Comparison of ENCODE assay signal across 10 mouse cellular contexts in genomic region chr3:95277149-95277551, GRCm38 (mm10). TPM values are rescaled to one million over a fixed set of nuclear protein-coding genes. Genes with fewer than 3 reads are reported as not detected.
DNase-seq lines count a peak whose midpoint lies in the region; ATAC-seq and TF ChIP-seq lines count a peak whose summit lies in the region.
"Had no signal": no experiment of that assay in that cellular context is flagged by ENCODE, and none has a peak within 500 bp of the region (broad histone marks: within the 10 kb centered on the region; RNA-seq: fewer than 3 reads in every experiment).

No protein-coding gene starts in this region.

- DNase-seq in cerebellum, postnatal 36 days = peak; percentile 31 to 39
- no peak for DNase-seq in cerebellum, adult 18-20 months
- DNase-seq in liver, adult 2 months (ENCODE audit: extremely low read depth, low read depth, low spot score) = peak; percentile 83
- no peak for DNase-seq in liver
- DNase-seq in liver, embryonic 11.5 days (ENCODE audit: low spot score) = no peak
- DNase-seq in stomach, postnatal 0 days (ENCODE audit: low spot score) = no peak
- no peak for DNase-seq in B cell, adult 2 months
- no peak for DNase-seq in gastrocnemius, postnatal 10 days

- H3K9ac ChIP-seq in liver, adult 2 months (ENCODE audit: low read depth, low read length) = no peak overlapping the region
- no peak overlapping the region for H3K9ac ChIP-seq in liver, embryonic 11.5 days (ENCODE audit: low read depth, low read length)
- no peak overlapping the region for H3K9ac ChIP-seq in stomach, postnatal 0 days (ENCODE audit: low read length)
- H3K9ac ChIP-seq: midbrain, embryonic 15.5 days had no signal

- no peak overlapping the region for H3K4me2 ChIP-seq in liver, embryonic 11.5 days
- H3K4me2 ChIP-seq in stomach, postnatal 0 days (replicated peaks; ENCODE audit: low read depth) = no peak overlapping the region
- H3K4me2 ChIP-seq: midbrain, embryonic 15.5 days had no signal

- H3K27ac ChIP-seq in liver, adult 2 months (replicated peaks; ENCODE audit: insufficient read depth, low read depth, low read length) = peak overlapping the region; percentile 64
- H3K27ac ChIP-seq in liver, embryonic 11.5 days (ENCODE audit: low read depth, low read length) = peak overlapping the region; percentile 38; the same call in 1 of the 2 replicates
- peak overlapping the region; percentile 5; the same call in 1 of the 2 replicates for H3K27ac ChIP-seq in stomach, postnatal 0 days (replicated peaks)
- H3K27ac ChIP-seq: midbrain, embryonic 15.5 days had no signal

- no peak for TF ChIP-seq CTCF in liver, adult 2 months (IDR thresholded peaks at IDR 0.05; ENCODE audit: low read depth, low read length)
- no peak for TF ChIP-seq CTCF in stomach, postnatal 0 days (IDR thresholded peaks at IDR 0.05; ENCODE audit: low read depth)

- no peak for TF ChIP-seq EP300 in stomach, postnatal 0 days (optimal IDR thresholded peaks at IDR 0.05)

- no peaks in the 10 kb centered on the region for H3K36me3 ChIP-seq in liver, adult 2 months (ENCODE audit: control insufficient read depth, insufficient read depth, low read length)
- H3K36me3 ChIP-seq in liver, embryonic 11.5 days (ENCODE audit: control insufficient read depth, insufficient read depth, low read length) = 0 out of 2 replicates have a peak, but pooled peaks cover 2% of the 10 kb centered on the region
- no peaks in the 10 kb centered on the region for H3K36me3 ChIP-seq in stomach, postnatal 0 days (ENCODE audit: control insufficient read depth, insufficient read depth, low read length)
- H3K36me3 ChIP-seq: midbrain, embryonic 15.5 days had no signal

- peaks cover 17% of the 10 kb centered on the region for H3K4me1 ChIP-seq in liver, adult 2 months (ENCODE audit: control insufficient read depth, insufficient read depth, low read length)
- H3K4me1 ChIP-seq in liver, embryonic 11.5 days (replicated peaks; ENCODE audit: control insufficient read depth, insufficient read depth, low read length) = peaks cover 29% of the 10 kb centered on the region
- H3K4me1 ChIP-seq in stomach, postnatal 0 days (replicated peaks; ENCODE audit: control insufficient read depth, insufficient read depth) = peaks cover 6% of the 10 kb centered on the region; the same call in 1 of the 2 replicates

- no peaks in the 10 kb centered on the region for H3K27me3 ChIP-seq in liver, adult 2 months (ENCODE audit: control insufficient read depth, insufficient read depth, low read length)
- H3K27me3 ChIP-seq in liver, embryonic 11.5 days (replicated peaks; ENCODE audit: control insufficient read depth, insufficient read depth, low read length) = no peaks in the 10 kb centered on the region
- no peaks in the 10 kb centered on the region for H3K27me3 ChIP-seq in stomach, postnatal 0 days (ENCODE audit: control insufficient read depth, insufficient read depth, low read length)
- H3K27me3 ChIP-seq: midbrain, embryonic 15.5 days had no signal

- WGBS in liver, adult 2 months = 25% methylated on average over 1 of the region's 1 CpGs
- 81% methylated on average over 1 of the region's 1 CpGs for WGBS in liver, embryonic 11.5 days
- WGBS in stomach, postnatal 0 days = 82% methylated on average over 1 of the region's 1 CpGs

- H3K9me3 ChIP-seq in liver, embryonic 11.5 days (ENCODE audit: control insufficient read depth, low read length) = no peaks in the 10 kb centered on the region
- no peaks in the 10 kb centered on the region for H3K9me3 ChIP-seq in stomach, postnatal 0 days (ENCODE audit: control insufficient read depth, low read length)
- H3K9me3 ChIP-seq: midbrain, embryonic 15.5 days had no signal

- peaks cover 13% of the 10 kb centered on the region; the same call in 1 of the 2 replicates for H3K79me2 ChIP-seq in liver, adult 2 months (ENCODE audit: control insufficient read depth, insufficient read depth, low read length)

- H3K4me3 ChIP-seq in liver, adult 2 months (ENCODE audit: insufficient read depth, low read depth, low read length) = no peak overlapping the region
- H3K4me3 ChIP-seq in liver, embryonic 11.5 days (ENCODE audit: low read depth, low read length) = no peak overlapping the region
- H3K4me3 ChIP-seq in stomach, postnatal 0 days (ENCODE audit: low read depth, low read length) = no peak overlapping the region
- H3K4me3 ChIP-seq: midbrain, embryonic 15.5 days had no signal

- no peak for ATAC-seq in liver, embryonic 11.5 days (replicated peaks; ENCODE audit: low FRiP score)
- no peak for ATAC-seq in stomach, postnatal 0 days (ENCODE audit: low FRiP score, low TSS enrichment)
- ATAC-seq: hindbrain, embryonic 16.5 days; midbrain, embryonic 15.5 days had no signal

- no peak for TF ChIP-seq POLR2A in liver, adult 2 months (IDR thresholded peaks at IDR 0.05; ENCODE audit: extremely low read depth, insufficient read depth, low read length)

RNA-seq across cellular contexts. Expression of gene Mindy1, which starts 4.0 kb away (rescaled TPM):
- 56.6 and 63.6 TPM in 2 replicates for total RNA-seq in liver, adult 2 months (2014; rRNA removed)
- 122 and 137 TPM in 2 replicates for polyA plus RNA-seq in liver, adult 2 months (2012; rRNA removed)
- 29.0 and 29.9 TPM in 2 replicates for polyA plus RNA-seq in liver, embryonic 11.5 days (2014; fragmentation: Nextera tagmentation; extraction: Ambion mirVana)
- polyA plus RNA-seq in stomach, postnatal 0 days (2015; fragmentation: Nextera tagmentation; extraction: Ambion mirVana) = 55.9 and 64.1 TPM in 2 replicates
- total RNA-seq in gastrocnemius, postnatal 10 days (2021) = 10 to 100 TPM; 19.8 to 21.7 TPM

RNA-seq across cellular contexts. Expression of gene Prune1, which starts 4.7 kb away (rescaled TPM):
- 7.6 and 7.8 TPM in 2 replicates for total RNA-seq in liver, adult 2 months (2014; rRNA removed)
- 11.3 and 12.8 TPM in 2 replicates for polyA plus RNA-seq in liver, adult 2 months (2012; rRNA removed)
- polyA plus RNA-seq in liver, embryonic 11.5 days (2014; fragmentation: Nextera tagmentation; extraction: Ambion mirVana) = 19.8 and 22.7 TPM in 2 replicates
- 10.1 and 11.7 TPM in 2 replicates for polyA plus RNA-seq in stomach, postnatal 0 days (2015; fragmentation: Nextera tagmentation; extraction: Ambion mirVana)
- 10 to 100 TPM; 38.1 to 46.8 TPM for total RNA-seq in gastrocnemius, postnatal 10 days (2021)

RNA-seq across cellular contexts. Expression of gene Bnipl, which starts 26.2 kb away (rescaled TPM):
- total RNA-seq in liver, adult 2 months (2014; rRNA removed) = 0.07 TPM in 1 of 2 replicates, not detected in the other
- 0.16 TPM in 1 of 2 replicates, not detected in the other for polyA plus RNA-seq in liver, adult 2 months (2012; rRNA removed)
- polyA plus RNA-seq in liver, embryonic 11.5 days (2014; fragmentation: Nextera tagmentation; extraction: Ambion mirVana) = 0.08 and 0.25 TPM in 2 replicates
- polyA plus RNA-seq in stomach, postnatal 0 days (2015; fragmentation: Nextera tagmentation; extraction: Ambion mirVana) = 16.6 and 16.8 TPM in 2 replicates
- not detected for total RNA-seq in gastrocnemius, postnatal 10 days (2021)
- polyA plus RNA-seq: hindbrain, embryonic 16.5 days had no signal

RNA-seq across cellular contexts. Expression of gene Anxa9, which starts 29.8 kb away (rescaled TPM):
- 0.54 and 0.55 TPM in 2 replicates for total RNA-seq in liver, adult 2 months (2014; rRNA removed)
- polyA plus RNA-seq in liver, adult 2 months (2012; rRNA removed) = 0.47 and 0.91 TPM in 2 replicates
- 5.5 and 6.7 TPM in 2 replicates for polyA plus RNA-seq in liver, embryonic 11.5 days (2014; fragmentation: Nextera tagmentation; extraction: Ambion mirVana)
- 57.2 and 63.1 TPM in 2 replicates for polyA plus RNA-seq in stomach, postnatal 0 days (2015; fragmentation: Nextera tagmentation; extraction: Ambion mirVana)
- under 1 TPM; 0.27 to 0.63 TPM for total RNA-seq in gastrocnemius, postnatal 10 days (2021)

RNA-seq across cellular contexts. Expression of gene Gm128, which starts 35.8 kb away (rescaled TPM):
- 0.09 TPM in 1 of 2 replicates, not detected in the other for total RNA-seq in liver, adult 2 months (2014; rRNA removed)
- polyA plus RNA-seq in liver, adult 2 months (2012; rRNA removed) = 0.06 TPM in 1 of 2 replicates, not detected in the other
- polyA plus RNA-seq in liver, embryonic 11.5 days (2014; fragmentation: Nextera tagmentation; extraction: Ambion mirVana) = 0.95 and 1.0 TPM in 2 replicates
- polyA plus RNA-seq in stomach, postnatal 0 days (2015; fragmentation: Nextera tagmentation; extraction: Ambion mirVana) = 0.21 and 0.38 TPM in 2 replicates
- under 1 TPM in 1 of 2 experiments, not detected in 1; 0.20 TPM for total RNA-seq in gastrocnemius, postnatal 10 days (2021)

Comparison
In these comparisons a context has a peak if more than half of its experiments do, and no peak if none do; other contexts are left out.
1. DNase-seq: peak in cerebellum, postnatal 36 days (2 of 2) and liver, adult 2 months (single experiment); none in cerebellum, adult 18-20 months (0 of 2), liver (single experiment), liver, embryonic 11.5 days (single experiment), stomach, postnatal 0 days (single experiment), B cell, adult 2 months (0 of 2) and gastrocnemius, postnatal 10 days (single experiment).
2. H3K27ac ChIP-seq: peak in every context shown above with its lines; median percentile 64 in liver, adult 2 months; 38 in liver, embryonic 11.5 days; 5 in stomach, postnatal 0 days.
3. RNA of gene Bnipl, which starts 26.2 kb away (polyA plus RNA-seq): 16.6 to 16.8 TPM in stomach, postnatal 0 days; 0.16 TPM in liver, adult 2 months and 0.08 to 0.25 TPM in liver, embryonic 11.5 days; every median in the first group is over 10 times any median in the second.